Mouse (Mus musculus) heart, postnatal 0 days (tissue): ENCODE measurements at regions not wholly inside any gene's neighbourhood (a gene's known extent, or its start where the extent isn't known, plus 50 kb on each side); places are given as distances from the start of the nearest gene placed in this dataset.

Experiments used
- ATAC-seq: fragments of 200-750 bp; cut with Nextera tagmentation; 2 replicates; pipeline ENCODE4 v1.8.0; 2017; ENCODE audit warnings: low read depth, moderate number of reproducible peaks, moderate library complexity; ENCODE audit not compliant: insufficient read depth
- DNase-seq: peaks from one replicate; pipeline ENCODE4 v3.0.0-alpha.2; 2016; ENCODE audit warnings: low spot score
- H3K27ac ChIP-seq: fragments of 300-500 bp; sonication (generic); 2 replicates; pipeline ENCODE4 v1.5.1; 2014; ENCODE audit warnings: low read depth, mild to moderate bottlenecking
- H3K27me3 ChIP-seq: fragments of 300-500 bp; sonication (generic); 2 replicates; pipeline ENCODE4 v1.6.1; 2014; ENCODE audit warnings: low read length, mixed read lengths; ENCODE audit not compliant: control insufficient read depth, insufficient read depth
- H3K36me3 ChIP-seq: fragments of 300-500 bp; sonication (generic); replicated peaks from 2 replicates; pipeline ENCODE4 v1.6.1; 2014; ENCODE audit warnings: low read length, mixed read lengths; ENCODE audit not compliant: control insufficient read depth, insufficient read depth
- H3K4me1 ChIP-seq: fragments of 300-500 bp; sonication (generic); 2 replicates; pipeline ENCODE4 v1.6.1; 2014; ENCODE audit warnings: antibody characterized with exemption; ENCODE audit not compliant: control insufficient read depth, insufficient read depth
- H3K4me2 ChIP-seq: fragments of 300-500 bp; sonication (generic); 2 replicates; pipeline ENCODE4 v1.6.1; 2014; ENCODE audit warnings: low read depth, mild to moderate bottlenecking, low read length, moderate library complexity
- H3K4me3 ChIP-seq: fragments of 300-500 bp; sonication (generic); 2 replicates; pipeline ENCODE4 v1.5.1; 2014; ENCODE audit warnings: low read depth, low read length
- H3K9ac ChIP-seq: fragments of 300-500 bp; sonication (generic); replicated peaks from 2 replicates; pipeline ENCODE4 v1.6.1; 2014; ENCODE audit warnings: low read depth, low read length, mixed read lengths
- H3K9me3 ChIP-seq: fragments of 300-500 bp; sonication (generic); replicated peaks from 2 replicates; pipeline ENCODE4 v1.6.1; 2016; ENCODE audit warnings: low read length; ENCODE audit not compliant: control insufficient read depth
- CTCF ChIP-seq: IDR thresholded peaks from 2 replicates; pipeline ENCODE4 v1.5.1; 2016; ENCODE audit warnings: antibody characterized with exemption, control low read depth, low read depth
- EP300 ChIP-seq: IDR thresholded peaks from 2 replicates; pipeline ENCODE4 v1.6.1; 2016; ENCODE audit warnings: antibody characterized with exemption, low read depth
- WGBS: fragments of 180-500 bp; shearing (Covaris S2); extraction: QIAGEN DNeasy Blood & Tissue Kit; methylation state at CpG from one replicate; pipeline ENCODE4 v1.1.7; 2014; 5-methylcytosine and 5-hydroxymethylcytosine counted together

- 75% methylated on average over 7 of the region's 7 CpGs for WGBS
- Histone ChIP-seq H3K4me2 (no peak overlapping the region), H3K9me3 (no peaks in the 10 kb centered on the region), H3K27ac (no peak overlapping the region), H3K4me3 (no peak overlapping the region), H3K4me1 (no peaks in the 10 kb centered on the region), H3K36me3 (no peaks in the 10 kb centered on the region), H3K27me3 (no peaks in the 10 kb centered on the region), H3K9ac (no peak overlapping the region)
- TF ChIP-seq CTCF (no peak), EP300 (no peak)
- DNase-seq (no peak), ATAC-seq (no peak)
Observed at GRCm38 (mm10) chr13:78678241-78678640, 478.7 kb upstream of the Nr2f1 start.

GRCm38 (mm10) chr13:78658285-78658684 lies 458.7 kb upstream of the Nr2f1 start:
- DNase-seq: no peak
- Histone ChIP-seq H3K4me3 (no peak overlapping the region), H3K27ac (no peak overlapping the region), H3K4me1 (no peaks in the 10 kb centered on the region), H3K9ac (no peak overlapping the region), H3K27me3 (no peaks in the 10 kb centered on the region), H3K9me3 (no peaks in the 10 kb centered on the region), H3K36me3 (no peaks in the 10 kb centered on the region), H3K4me2 (no peak overlapping the region)
- 85% methylated on average over 7 of the region's 7 CpGs for WGBS
- no peak for ATAC-seq
- TF ChIP-seq EP300 (no peak), CTCF (no peak)

GRCm38 (mm10) chr13:78656766-78657165 lies 457.2 kb upstream of the Nr2f1 start:
- H3K4me3 ChIP-seq: no peak overlapping the region
- H3K9me3 ChIP-seq: no peaks in the 10 kb centered on the region
- WGBS: 63% methylated on average over 2 of the region's 2 CpGs
- no peaks in the 10 kb centered on the region for H3K4me1 ChIP-seq
- DNase-seq: no peak
- H3K9ac ChIP-seq: no peak overlapping the region
- TF ChIP-seq EP300: no peak
- no peak for TF ChIP-seq CTCF
- ATAC-seq: no peak
- no peaks in the 10 kb centered on the region for H3K36me3 ChIP-seq
- H3K4me2 ChIP-seq: no peak overlapping the region
- H3K27ac ChIP-seq: no peak overlapping the region
- H3K27me3 ChIP-seq: no peaks in the 10 kb centered on the region

- no peak for DNase-seq
Observed at GRCm38 (mm10) chr13:78656196-78656595, 456.6 kb upstream of the Nr2f1 start.

GRCm38 (mm10) chr13:78650824-78651223 lies 451.3 kb upstream of the Nr2f1 start:
- 70% methylated on average over 1 of the region's 1 CpGs for WGBS
- Histone ChIP-seq H3K4me1 (no peaks in the 10 kb centered on the region), H3K27me3 (no peaks in the 10 kb centered on the region), H3K9me3 (no peaks in the 10 kb centered on the region), H3K4me3 (no peak overlapping the region), H3K36me3 (no peaks in the 10 kb centered on the region), H3K4me2 (no peak overlapping the region), H3K9ac (no peak overlapping the region), H3K27ac (no peak overlapping the region)
- ATAC-seq: no peak
- no peak for DNase-seq
- no peak for TF ChIP-seq CTCF
- no peak for TF ChIP-seq EP300

More at GRCm38 (mm10) chr13:78656196-78656595, 456.6 kb upstream of the Nr2f1 start:
- Histone ChIP-seq H3K27me3 (no peaks in the 10 kb centered on the region), H3K36me3 (no peaks in the 10 kb centered on the region), H3K9ac (no peak overlapping the region), H3K27ac (no peak overlapping the region), H3K4me1 (no peaks in the 10 kb centered on the region), H3K4me2 (no peak overlapping the region), H3K9me3 (no peaks in the 10 kb centered on the region), H3K4me3 (no peak overlapping the region)
- TF ChIP-seq EP300: no peak
- no peak for TF ChIP-seq CTCF
- 77% methylated on average over 1 of the region's 1 CpGs for WGBS
- ATAC-seq: no peak

GRCm38 (mm10) chr13:78644556-78644955 lies 445.0 kb upstream of the Nr2f1 start:
- 18% methylated on average over 1 of the region's 1 CpGs for WGBS
- Histone ChIP-seq H3K9ac (no peak overlapping the region), H3K27ac (no peak overlapping the region), H3K4me2 (no peak overlapping the region), H3K27me3 (no peaks in the 10 kb centered on the region), H3K4me3 (no peak overlapping the region), H3K36me3 (no peaks in the 10 kb centered on the region), H3K9me3 (no peaks in the 10 kb centered on the region), H3K4me1 (no peaks in the 10 kb centered on the region)
- DNase-seq (no peak), ATAC-seq (no peak)
- TF ChIP-seq CTCF (no peak), EP300 (no peak)
